8 mouse cellular contexts compared by ENCODE assay signal in the genomic region with DNA sequence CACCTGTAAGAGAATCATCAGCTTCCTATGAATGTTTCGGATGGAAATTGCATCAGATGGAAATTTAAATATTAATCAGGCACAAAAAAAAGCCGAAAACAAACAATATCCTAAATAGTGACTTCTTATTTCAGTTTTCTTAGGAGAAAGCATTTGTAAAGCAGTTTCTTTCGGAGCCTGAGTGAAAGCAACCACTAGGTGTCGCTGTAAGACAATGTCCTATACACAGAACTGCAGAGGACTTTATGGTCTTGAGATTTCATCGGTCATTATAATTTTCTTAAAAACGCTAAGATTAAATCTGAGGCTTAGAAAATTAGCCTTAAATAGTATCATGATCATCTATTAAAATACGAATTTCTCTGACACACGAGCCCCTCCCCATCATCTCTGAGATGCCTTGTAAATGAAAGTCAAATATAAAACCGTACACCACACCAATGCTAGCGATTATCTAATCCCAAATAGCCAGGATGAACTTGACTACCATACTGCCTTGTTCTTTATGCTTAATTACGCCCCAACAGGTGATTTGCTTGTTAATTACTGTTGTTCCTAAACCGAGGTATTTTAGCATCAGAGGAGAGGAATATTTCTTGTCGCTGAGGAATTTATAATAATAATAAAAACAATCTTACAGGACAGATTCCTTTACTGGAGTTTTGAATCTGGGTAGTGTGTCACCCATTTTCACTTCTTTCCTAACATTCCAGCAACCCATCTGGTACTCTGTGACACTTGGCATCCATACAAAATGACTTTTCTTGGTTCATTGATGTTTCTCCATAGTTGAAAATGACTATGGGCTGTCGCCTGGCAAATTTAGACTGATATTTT.
DNase-seq lines count a peak whose midpoint lies in the region; ATAC-seq and TF ChIP-seq lines count a peak whose summit lies in the region.

No protein-coding gene starts in this region.

- no peak overlapping the region for H3K9ac ChIP-seq in midbrain, embryonic 13.5 days (replicated peaks)

- no peaks in the 10 kb centered on the region for H3K9me3 ChIP-seq in E14TG2a.4 (ENCODE audit: low read length)
- no peaks in the 10 kb centered on the region for H3K9me3 ChIP-seq in midbrain, embryonic 13.5 days

- peak; percentile 79 for TF ChIP-seq CTCF in gastrocnemius, adult 2 months (IDR thresholded peaks at IDR 0.05)
- peak; percentile 90 for TF ChIP-seq CTCF in E14TG2a.4 (conservative IDR thresholded peaks at IDR 0.05; ENCODE audit: low read length)

- H3K4me2 ChIP-seq in midbrain, embryonic 13.5 days (replicated peaks): no peak overlapping the region

- ATAC-seq in midbrain, embryonic 13.5 days: peak; percentile 67; the same call in 1 of the 2 replicates

- no peak overlapping the region for H3K27ac ChIP-seq in gastrocnemius, adult 2 months
- H3K27ac ChIP-seq in midbrain, embryonic 13.5 days: no peak overlapping the region

- no peak overlapping the region for H3K4me3 ChIP-seq in gastrocnemius, adult 2 months
- H3K4me3 ChIP-seq in E14TG2a.4 (replicated peaks; ENCODE audit: low read length): no peak overlapping the region
- no peak overlapping the region for H3K4me3 ChIP-seq in midbrain, embryonic 13.5 days (replicated peaks)

- intact Hi-C loops in gastrocnemius, adult 2 months (cut with DNase I): no loop called here
- intact Hi-C loops in gastrocnemius, postnatal 36 days (cut with DNase I): no loop called here

- DNase-seq in gastrocnemius, adult 2 months: no peak
- DNase-seq in gastrocnemius, postnatal 36 days: no peak
- DNase-seq in cerebellum, adult 9-10 months: peak; percentile 73
- DNase-seq in frontal cortex, adult 2 months (ENCODE audit: extremely low spot score in 1 of 2, low spot score in 1 of 2): peak; percentile 39 to 91
- peak; percentile 36 for DNase-seq in layer of hippocampus, adult 9-11 months
- DNase-seq in thymus, postnatal 4 days: peak; percentile 24

- H3K27me3 ChIP-seq in E14TG2a.4 (ENCODE audit: insufficient read depth, low read length): no peaks in the 10 kb centered on the region
- no peaks in the 10 kb centered on the region for H3K27me3 ChIP-seq in midbrain, embryonic 13.5 days

- 33% methylated on average over 14 of the region's 14 CpGs for WGBS in midbrain, embryonic 13.5 days

- no peaks in the 10 kb centered on the region for H3K4me1 ChIP-seq in E14TG2a.4 (replicated peaks; ENCODE audit: low read depth, low read length)
- no peaks in the 10 kb centered on the region for H3K4me1 ChIP-seq in midbrain, embryonic 13.5 days (replicated peaks)

- H3K36me3 ChIP-seq in E14TG2a.4 (ENCODE audit: insufficient read depth, low read length): no peaks in the 10 kb centered on the region
- no peaks in the 10 kb centered on the region for H3K36me3 ChIP-seq in midbrain, embryonic 13.5 days

Comparison
In these comparisons a context has a peak if more than half of its experiments do, and no peak if none do; other contexts are left out.
1. DNase-seq: peak in cerebellum, adult 9-10 months (single experiment), frontal cortex, adult 2 months (2 of 2), layer of hippocampus, adult 9-11 months (single experiment) and thymus, postnatal 4 days (single experiment); none in gastrocnemius, adult 2 months (single experiment) and gastrocnemius, postnatal 36 days (0 of 2).